Mouse (Mus musculus): ENCODE results near the gene Serpina6.
"Not testable (repeated sequence)": the region's sequence is repeated elsewhere in the genome, so short reads cannot be mapped to it uniquely, and the experiment has no call there.

DNA sequence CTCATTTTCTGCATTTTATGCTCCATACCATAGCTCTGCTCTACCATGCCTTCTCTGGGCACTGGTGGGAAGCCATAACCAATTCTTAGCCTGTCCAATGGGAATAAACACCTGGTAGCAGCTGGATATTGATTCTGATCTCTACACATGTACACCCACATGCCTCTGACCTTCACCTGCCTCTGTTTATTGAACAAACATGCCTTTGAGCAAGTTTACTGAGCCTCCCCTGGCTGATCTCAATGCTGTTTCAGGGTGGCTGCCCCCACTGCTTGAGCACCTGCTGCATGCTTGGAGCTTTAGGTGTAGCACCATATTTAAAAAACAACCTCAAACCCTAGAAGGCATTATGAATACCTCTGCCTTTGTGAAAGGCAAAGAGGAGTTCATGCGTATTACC lies 22.8 kb upstream of the Serpina6 start:
- TF ChIP-seq CTCF (IDR thresholded peaks at IDR 0.05; ENCODE audit: insufficient read depth, low read length); POLR2A (IDR thresholded peaks at IDR 0.05; ENCODE audit: borderline replicate concordance, extremely low read depth, low read depth, low read length): not testable (repeated sequence)

All from lung, adult 2 months (tissue).